Comparison of ENCODE assay signal across 8 mouse cellular contexts in the genomic region with DNA sequence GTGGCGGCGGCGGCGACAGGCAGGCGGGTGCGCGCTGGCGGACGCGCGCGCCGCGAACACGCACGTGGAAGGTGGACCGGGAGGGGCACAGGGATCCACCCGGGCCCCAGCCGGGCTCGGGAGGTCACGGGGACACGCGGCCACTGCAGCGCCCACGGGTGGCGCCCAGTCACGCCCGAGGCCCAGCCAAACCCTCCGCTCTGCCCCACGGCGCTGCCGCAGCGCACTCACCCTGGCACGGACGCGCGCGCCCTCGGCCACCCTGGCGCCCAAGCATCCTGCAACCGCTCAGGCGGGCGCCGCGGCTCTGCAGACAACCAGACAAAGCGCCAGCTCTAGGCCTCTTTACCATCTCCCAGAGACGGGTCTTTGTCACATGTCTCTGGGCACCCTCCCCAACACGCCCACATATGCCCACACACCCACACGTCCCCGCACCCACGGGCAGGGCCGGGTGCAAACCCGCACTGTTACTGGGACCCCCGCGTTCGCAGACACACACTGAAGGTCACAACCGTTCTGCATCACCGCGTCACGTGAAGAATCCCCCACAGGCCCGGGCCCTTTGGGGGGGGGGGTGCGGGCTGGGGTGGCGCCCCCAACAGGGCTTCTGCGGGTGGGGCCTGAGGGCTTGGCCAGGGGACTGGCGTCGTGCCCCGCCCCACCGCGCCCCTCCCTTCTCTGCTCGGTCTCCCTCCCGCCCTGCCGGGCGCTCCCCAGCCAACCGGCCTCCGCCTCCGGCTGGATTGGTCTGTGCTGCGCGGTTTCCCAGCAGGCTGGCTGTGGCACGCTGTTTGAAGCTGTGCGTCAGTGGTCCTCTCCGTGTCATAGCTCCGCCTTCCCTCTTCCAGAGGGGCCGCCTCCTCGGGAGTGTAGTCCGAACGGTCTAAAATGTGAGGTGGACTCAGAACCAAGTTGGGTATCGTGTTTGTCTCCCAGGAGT. TPM values are rescaled to one million over a fixed set of nuclear protein-coding genes. Genes with fewer than 3 reads are reported as not detected.
DNase-seq lines count a peak whose midpoint lies in the region; ATAC-seq and TF ChIP-seq lines count a peak whose summit lies in the region.

A gene (minus strand): TSS at position 517 of the 943 bp plus-strand sequence.

- H3K27me3 ChIP-seq in limb, embryonic 13.5 days, result no peaks in the 10 kb centered on the region
- no peaks in the 10 kb centered on the region for H3K27me3 ChIP-seq in midbrain, embryonic 15.5 days (replicated peaks)
- H3K27me3 ChIP-seq in stomach, embryonic 14.5 days (ENCODE audit: control insufficient read depth, insufficient read depth, low read length), result no peaks in the 10 kb centered on the region

- WGBS in limb, embryonic 13.5 days, result under 1% methylated on average over 58 of the region's 87 CpGs
- WGBS in midbrain, embryonic 15.5 days, result under 1% methylated on average over 67 of the region's 87 CpGs
- WGBS in stomach, embryonic 14.5 days, result under 1% methylated on average over 72 of the region's 87 CpGs

- peak within 1 kb of the TSS; percentile 88 for H3K4me3 ChIP-seq in bone marrow macrophage, adult 2 months (ENCODE audit: insufficient read depth, low read length)
- H3K4me3 ChIP-seq in embryonic fibroblast, embryonic 13.5 days (ENCODE audit: insufficient read depth, low read length), result peak within 1 kb of the TSS; percentile 65
- peak within 1 kb of the TSS; percentile 91 for H3K4me3 ChIP-seq in limb, embryonic 13.5 days
- peak within 1 kb of the TSS; percentile 74 for H3K4me3 ChIP-seq in midbrain, embryonic 15.5 days
- peak within 1 kb of the TSS; percentile 81 for H3K4me3 ChIP-seq in stomach, embryonic 14.5 days (ENCODE audit: low read depth, low read length)

- peaks cover 44% of the 10 kb centered on the region for H3K36me3 ChIP-seq in limb, embryonic 13.5 days
- no peaks in the 10 kb centered on the region; the same call in 1 of the 2 replicates for H3K36me3 ChIP-seq in midbrain, embryonic 15.5 days (replicated peaks)
- peaks cover 25% of the 10 kb centered on the region for H3K36me3 ChIP-seq in stomach, embryonic 14.5 days (ENCODE audit: control insufficient read depth, insufficient read depth, low read length)

- no peak for TF ChIP-seq CTCF in bone marrow macrophage, adult 2 months (IDR thresholded peaks at IDR 0.05; ENCODE audit: low read depth, low read length)
- no peak for TF ChIP-seq CTCF in embryonic fibroblast, embryonic 13.5 days (IDR thresholded peaks at IDR 0.05; ENCODE audit: borderline replicate concordance, insufficient read depth, low read length)

- peak within 1 kb of the TSS; percentile 72 for H3K4me2 ChIP-seq in limb, embryonic 13.5 days (replicated peaks)
- H3K4me2 ChIP-seq in midbrain, embryonic 15.5 days, result peak within 1 kb of the TSS; percentile 83
- H3K4me2 ChIP-seq in stomach, embryonic 14.5 days (replicated peaks; ENCODE audit: low read depth, low read length), result peak within 1 kb of the TSS; percentile 54

- DNase-seq in 3T3-L1 (ENCODE audit: low read depth, low spot score), result peak; percentile 96
- DNase-seq in heart, adult 9 months (ENCODE audit: low spot score in 2 of 2), result peak; percentile 82 to 83
- peak; percentile 69 for DNase-seq in kidney, adult 9 months

- no peaks in the 10 kb centered on the region for H3K4me1 ChIP-seq in bone marrow macrophage, adult 2 months (ENCODE audit: control insufficient read depth, insufficient read depth, low read length)
- no peaks in the 10 kb centered on the region for H3K4me1 ChIP-seq in embryonic fibroblast, embryonic 13.5 days (ENCODE audit: control insufficient read depth, insufficient read depth, low read length)
- H3K4me1 ChIP-seq in limb, embryonic 13.5 days, result peaks cover 30% of the 10 kb centered on the region
- peaks cover 42% of the 10 kb centered on the region for H3K4me1 ChIP-seq in midbrain, embryonic 15.5 days
- peaks cover 8% of the 10 kb centered on the region for H3K4me1 ChIP-seq in stomach, embryonic 14.5 days (ENCODE audit: control insufficient read depth, insufficient read depth, low read length)

- TF ChIP-seq POLR2A in bone marrow macrophage, adult 2 months (IDR thresholded peaks at IDR 0.05; ENCODE audit: borderline replicate concordance, low read depth, low read length), result no peak
- TF ChIP-seq POLR2A in embryonic fibroblast, embryonic 13.5 days (IDR thresholded peaks at IDR 0.05; ENCODE audit: low read depth, low read length), result peak; percentile 69; the same call in 1 of the 2 replicates

- peak within 1 kb of the TSS; percentile 24; the same call in 1 of the 2 replicates for H3K27ac ChIP-seq in bone marrow macrophage, adult 2 months (ENCODE audit: insufficient read depth, low read depth, low read length)
- H3K27ac ChIP-seq in embryonic fibroblast, embryonic 13.5 days (ENCODE audit: insufficient read depth, low read length), result peak within 1 kb of the TSS; percentile 51
- peak within 1 kb of the TSS; percentile 91 for H3K27ac ChIP-seq in limb, embryonic 13.5 days
- peak within 1 kb of the TSS; percentile 95 for H3K27ac ChIP-seq in midbrain, embryonic 15.5 days
- H3K27ac ChIP-seq in stomach, embryonic 14.5 days (ENCODE audit: low read length), result peak within 1 kb of the TSS; percentile 83

- peak within 1 kb of the TSS; percentile 97 for H3K9ac ChIP-seq in limb, embryonic 13.5 days
- H3K9ac ChIP-seq in midbrain, embryonic 15.5 days, result peak within 1 kb of the TSS; percentile 91
- H3K9ac ChIP-seq in stomach, embryonic 14.5 days (replicated peaks; ENCODE audit: low read depth, low read length), result peak within 1 kb of the TSS; percentile 88

- no peaks in the 10 kb centered on the region for H3K9me3 ChIP-seq in limb, embryonic 13.5 days
- no peaks in the 10 kb centered on the region for H3K9me3 ChIP-seq in midbrain, embryonic 15.5 days
- H3K9me3 ChIP-seq in stomach, embryonic 14.5 days (ENCODE audit: control insufficient read depth, low read depth, low read length), result no peaks in the 10 kb centered on the region

- ATAC-seq in limb, embryonic 13.5 days (ENCODE audit: low FRiP score, low read depth), result peak; percentile 93
- ATAC-seq in midbrain, embryonic 15.5 days (replicated peaks), result peak; percentile 89
- ATAC-seq in stomach, embryonic 14.5 days (ENCODE audit: insufficient number of reproducible peaks, insufficient read depth, low FRiP score, low read depth), result peak; percentile 94

RNA-seq across cellular contexts. Expression of the gene that starts here (rescaled TPM):
- 0.50 and 0.73 TPM in 2 replicates for polyA plus RNA-seq in bone marrow macrophage, adult 2 months (2012; ENCODE audit: insufficient read depth, insufficient read length, missing spikeins)
- polyA plus RNA-seq in embryonic fibroblast, embryonic 13.5 days (2011; ENCODE audit: insufficient read length, low read depth, missing spikeins), result 20.2 and 20.3 TPM in 2 replicates
- 6.2 and 6.4 TPM in 2 replicates for polyA plus RNA-seq in limb, embryonic 13.5 days (2015; fragmentation: Nextera tagmentation; extraction: Ambion mirVana)
- 12.7 and 13.9 TPM in 2 replicates for polyA plus RNA-seq in midbrain, embryonic 15.5 days (2015; fragmentation: Nextera tagmentation; extraction: Ambion mirVana)
- 8.3 and 11.3 TPM in 2 replicates for polyA plus RNA-seq in stomach, embryonic 14.5 days (2014; fragmentation: Nextera tagmentation; extraction: Ambion mirVana)

Comparison
In these comparisons a context has a peak if more than half of its experiments do, and no peak if none do; other contexts are left out.
1. Peak in every context shown above with its lines: DNase-seq, ATAC-seq, H3K4me3 ChIP-seq and H3K27ac ChIP-seq.
2. H3K27ac ChIP-seq: peak in every context shown above with its lines; median percentile 95 in midbrain, embryonic 15.5 days; 91 in limb, embryonic 13.5 days; 83 in stomach, embryonic 14.5 days; 51 in embryonic fibroblast, embryonic 13.5 days; 24 in bone marrow macrophage, adult 2 months.